14 mouse cellular contexts compared by ENCODE assay signal in genomic region chr2:106730608-106731007, GRCm38 (mm10). TPM values are rescaled to one million over a fixed set of nuclear protein-coding genes. Genes with fewer than 3 reads are reported as not detected.
DNase-seq lines count a peak whose midpoint lies in the region; ATAC-seq and TF ChIP-seq lines count a peak whose summit lies in the region.
"Had no signal": no experiment of that assay in that cellular context is flagged by ENCODE, and none has a peak within 500 bp of the region (broad histone marks: within the 10 kb centered on the region; RNA-seq: fewer than 3 reads in every experiment).

No protein-coding gene starts in this region.

- H3K27ac ChIP-seq in lung, embryonic 14.5 days (ENCODE audit: low read depth), result no peak overlapping the region
- no peak overlapping the region for H3K27ac ChIP-seq in forebrain, postnatal 0 days (ENCODE audit: low read depth, low read length)
- H3K27ac ChIP-seq in olfactory bulb, adult 2 months (ENCODE audit: insufficient read depth, low read depth, low read length), result peak overlapping the region; percentile 23; the same call in 1 of the 2 replicates
- H3K27ac ChIP-seq: gastrocnemius, adult 2 months; liver, embryonic 13.5 days; macrophage had no signal

- H3K9me3 ChIP-seq in lung, embryonic 14.5 days (ENCODE audit: low read depth, low read length), result no peaks in the 10 kb centered on the region
- H3K9me3 ChIP-seq in forebrain, postnatal 0 days (ENCODE audit: low read length), result no peaks in the 10 kb centered on the region
- H3K9me3 ChIP-seq: liver, embryonic 13.5 days had no signal

- H3K9ac ChIP-seq in lung, embryonic 14.5 days, result no peak overlapping the region
- H3K9ac ChIP-seq in forebrain, postnatal 0 days, result no peak overlapping the region
- H3K9ac ChIP-seq: liver, embryonic 13.5 days had no signal

- no peak for TF ChIP-seq POLR2A in olfactory bulb, adult 2 months (IDR thresholded peaks at IDR 0.05; ENCODE audit: insufficient read depth, low read depth, low read length)

- 70% methylated on average over 8 of the region's 8 CpGs for WGBS in lung, embryonic 14.5 days
- whole genome bisulfite sequencing in forebrain, postnatal 0 days, result 72% methylated on average over 8 of the region's 8 CpGs
- 53% methylated on average over 8 of the region's 8 CpGs for WGBS in olfactory bulb, adult 2 months

- no peak for TF ChIP-seq CTCF in lung, embryonic 14.5 days (IDR thresholded peaks at IDR 0.05; ENCODE audit: low read depth)
- no peak for TF ChIP-seq CTCF in forebrain, postnatal 0 days (IDR thresholded peaks at IDR 0.05; ENCODE audit: low read depth)
- no peak for TF ChIP-seq CTCF in olfactory bulb, adult 2 months (IDR thresholded peaks at IDR 0.05; ENCODE audit: insufficient read depth, low read depth, low read length)

- DNase-seq in heart, adult 11 months, result peak; percentile 85
- no peak for DNase-seq in heart, adult 9 months (ENCODE audit: low spot score in 2 of 2)
- DNase-seq in lung, embryonic 14.5 days, result no peak
- no peak for DNase-seq in lung, postnatal 36 days
- no peak for DNase-seq in forebrain, postnatal 0 days
- DNase-seq in spleen, postnatal 36 days (ENCODE audit: low spot score in 2 of 2), result no peak
- DNase-seq: cerebellum, adult 9-11 months; gastrocnemius, adult 2 months; kidney, adult 18-20 months; liver, embryonic 13.5 days; right cerebral cortex, adult 18-20 months had no signal

- no peaks in the 10 kb centered on the region for H3K27me3 ChIP-seq in lung, embryonic 14.5 days (ENCODE audit: insufficient read depth, low read length)
- no peaks in the 10 kb centered on the region for H3K27me3 ChIP-seq in forebrain, postnatal 0 days (ENCODE audit: insufficient read depth, low read length)
- H3K27me3 ChIP-seq: liver, embryonic 13.5 days had no signal

- peaks cover 20% of the 10 kb centered on the region for H3K4me1 ChIP-seq in lung, embryonic 14.5 days (ENCODE audit: insufficient read depth)
- no peaks in the 10 kb centered on the region for H3K4me1 ChIP-seq in forebrain, postnatal 0 days (ENCODE audit: insufficient read depth)
- peaks cover 6% of the 10 kb centered on the region for H3K4me1 ChIP-seq in olfactory bulb, adult 2 months (ENCODE audit: control insufficient read depth, insufficient read depth, low read length)

- no peak overlapping the region for H3K4me2 ChIP-seq in lung, embryonic 14.5 days
- no peak overlapping the region for H3K4me2 ChIP-seq in forebrain, postnatal 0 days (ENCODE audit: low read depth)
- H3K4me2 ChIP-seq: liver, embryonic 13.5 days had no signal

- 0 out of 2 replicates have a peak, but pooled peaks have one; percentile 9 for ATAC-seq in lung, embryonic 14.5 days (ENCODE audit: insufficient read depth)
- peak; percentile 76 for ATAC-seq in forebrain, postnatal 0 days
- no peak for ATAC-seq in megakaryocyte-erythroid progenitor cell, adult 5-6 weeks (replicated peaks; ENCODE audit: low FRiP score, low TSS enrichment, poor library complexity, severe bottlenecking)

- no peak overlapping the region for H3K4me3 ChIP-seq in lung, embryonic 14.5 days (ENCODE audit: low read depth, low read length)
- H3K4me3 ChIP-seq in forebrain, postnatal 0 days (ENCODE audit: low read depth, low read length), result no peak overlapping the region
- H3K4me3 ChIP-seq in olfactory bulb, adult 2 months (ENCODE audit: insufficient read depth, low read depth, low read length), result no peak overlapping the region
- H3K4me3 ChIP-seq: gastrocnemius, adult 2 months; liver, embryonic 13.5 days had no signal

- H3K36me3 ChIP-seq in lung, embryonic 14.5 days (ENCODE audit: insufficient read depth), result no peaks in the 10 kb centered on the region
- H3K36me3 ChIP-seq in forebrain, postnatal 0 days (ENCODE audit: insufficient read depth), result peaks cover 3% of the 10 kb centered on the region; the same call in 1 of the 2 replicates
- H3K36me3 ChIP-seq: liver, embryonic 13.5 days had no signal

RNA-seq across cellular contexts. Expression of gene Mpped2, which starts 37.5 kb away (rescaled TPM):
- polyA plus RNA-seq in lung, embryonic 14.5 days (2014; fragmentation: Nextera tagmentation; extraction: Ambion mirVana), result 31.1 and 33.3 TPM in 2 replicates
- total RNA-seq in forebrain, postnatal 0 days (2014; rRNA removed), result 63.6 and 65.4 TPM in 2 replicates
- polyA plus RNA-seq in forebrain, postnatal 0 days (2015; fragmentation: Nextera tagmentation; extraction: Ambion mirVana), result 104 TPM in 2 replicates
- polyA plus RNA-seq in olfactory bulb, adult 2 months (2012; ENCODE audit: insufficient read depth, insufficient read length, low replicate concordance, missing spikeins), result not detected in 2 replicates
- 1.9 and 17.1 TPM in 2 replicates for total RNA-seq in megakaryocyte-erythroid progenitor cell, adult 5-6 weeks (2014; fragmentation: Nextera tagmentation)
- total RNA-seq in megakaryocyte-erythroid progenitor cell, adult 5-6 weeks (2017), result 0.57 TPM in 1 of 2 replicates, not detected in the other
- polyA plus RNA-seq: macrophage had no signal
